9 mouse cellular contexts compared by ENCODE assay signal in genomic region chr13:34635978-34636377, GRCm38 (mm10). TPM values are rescaled to one million over a fixed set of nuclear protein-coding genes. Genes with fewer than 3 reads are reported as not detected.
DNase-seq lines count a peak whose midpoint lies in the region; ATAC-seq and TF ChIP-seq lines count a peak whose summit lies in the region.
"Had no signal": no experiment of that assay in that cellular context is flagged by ENCODE, and none has a peak within 500 bp of the region (broad histone marks: within the 10 kb centered on the region; RNA-seq: fewer than 3 reads in every experiment).

No protein-coding gene starts in this region.

- H3K27me3 ChIP-seq in forebrain, embryonic 10.5 days (ENCODE audit: poor library complexity, severe bottlenecking) = no peaks in the 10 kb centered on the region
- no peaks in the 10 kb centered on the region for H3K27me3 ChIP-seq in hindbrain, embryonic 12.5 days
- no peaks in the 10 kb centered on the region for H3K27me3 ChIP-seq in small intestine, adult 2 months (ENCODE audit: control insufficient read depth, insufficient read depth, low read length)
- H3K27me3 ChIP-seq: limb, embryonic 12.5 days had no signal

- no peak overlapping the region for H3K27ac ChIP-seq in bone marrow, adult 2 months (ENCODE audit: control insufficient read depth, insufficient read depth, low read depth, low read length, poor library complexity)
- no peak overlapping the region for H3K27ac ChIP-seq in forebrain, embryonic 10.5 days
- no peak overlapping the region for H3K27ac ChIP-seq in hindbrain, embryonic 12.5 days
- H3K27ac ChIP-seq in small intestine, adult 2 months (ENCODE audit: insufficient read depth, low read depth, low read length) = no peak overlapping the region
- H3K27ac ChIP-seq: limb, embryonic 12.5 days had no signal

- peak; percentile 38 for DNase-seq in CD4-positive, CD25-positive, alpha-beta regulatory T cell, adult 2 months (ENCODE audit: low read depth, low spot score)
- peak; percentile 42 for DNase-seq in forebrain, embryonic 10.5 days (ENCODE audit: extremely low spot score, low spot score)
- peak; percentile 69 to 77 for DNase-seq in layer of hippocampus, postnatal 36 days
- peak; percentile 73 for DNase-seq in mesoderm, embryonic 11.5 days (ENCODE audit: low read depth, low spot score)

- no peaks in the 10 kb centered on the region for H3K4me1 ChIP-seq in bone marrow, adult 2 months (ENCODE audit: control insufficient read depth, insufficient read depth, low read length)
- no peaks in the 10 kb centered on the region for H3K4me1 ChIP-seq in forebrain, embryonic 10.5 days
- no peaks in the 10 kb centered on the region for H3K4me1 ChIP-seq in hindbrain, embryonic 12.5 days
- H3K4me1 ChIP-seq in small intestine, adult 2 months (ENCODE audit: control insufficient read depth, insufficient read depth, insufficient read length, low read length) = no peaks in the 10 kb centered on the region
- H3K4me1 ChIP-seq: limb, embryonic 12.5 days had no signal

- 32% methylated on average over 5 of the region's 5 CpGs for WGBS in bone marrow, adult 2 months
- 71% methylated on average over 5 of the region's 5 CpGs for WGBS in forebrain, embryonic 10.5 days
- WGBS in hindbrain, embryonic 12.5 days = 57% methylated on average over 5 of the region's 5 CpGs
- 37% methylated on average over 5 of the region's 5 CpGs for WGBS in small intestine, adult 2 months

- no peak for ATAC-seq in CD4-positive, CD25-positive, alpha-beta regulatory T cell, adult 4 months
- peak; percentile 50; the same call in 1 of the 2 replicates for ATAC-seq in hindbrain, embryonic 12.5 days (ENCODE audit: low FRiP score)

- no peak overlapping the region for H3K9ac ChIP-seq in hindbrain, embryonic 12.5 days
- H3K9ac ChIP-seq: limb, embryonic 12.5 days had no signal

- no peaks in the 10 kb centered on the region; the same call in 1 of the 2 replicates for H3K36me3 ChIP-seq in forebrain, embryonic 10.5 days (replicated peaks)
- no peaks in the 10 kb centered on the region for H3K36me3 ChIP-seq in hindbrain, embryonic 12.5 days
- peaks cover 15% of the 10 kb centered on the region for H3K36me3 ChIP-seq in small intestine, adult 2 months (ENCODE audit: control insufficient read depth, insufficient read depth, low read length)
- H3K36me3 ChIP-seq: limb, embryonic 12.5 days had no signal

- no peak overlapping the region for H3K4me3 ChIP-seq in bone marrow, adult 2 months (replicated peaks; ENCODE audit: control insufficient read depth, low read depth, low read length)
- H3K4me3 ChIP-seq in forebrain, embryonic 10.5 days = no peak overlapping the region
- no peak overlapping the region for H3K4me3 ChIP-seq in hindbrain, embryonic 12.5 days
- no peak overlapping the region for H3K4me3 ChIP-seq in small intestine, adult 2 months (ENCODE audit: low read depth, low read length)
- H3K4me3 ChIP-seq: limb, embryonic 12.5 days had no signal

- TF ChIP-seq CTCF in bone marrow, adult 2 months (IDR thresholded peaks at IDR 0.05; ENCODE audit: control insufficient read depth, insufficient read depth, low read length) = peak; percentile 35; the same call in 1 of the 2 replicates
- peak; percentile 63; the same call in 1 of the 2 replicates for TF ChIP-seq CTCF in small intestine, adult 2 months (IDR thresholded peaks at IDR 0.05; ENCODE audit: extremely low read depth, insufficient read length, insufficient replicate concordance, low read depth, low read length)

- no peak overlapping the region for H3K4me2 ChIP-seq in hindbrain, embryonic 12.5 days (replicated peaks)
- H3K4me2 ChIP-seq: limb, embryonic 12.5 days had no signal

- H3K9me3 ChIP-seq in forebrain, embryonic 10.5 days = no peaks in the 10 kb centered on the region
- no peaks in the 10 kb centered on the region for H3K9me3 ChIP-seq in hindbrain, embryonic 12.5 days (replicated peaks)
- H3K9me3 ChIP-seq: limb, embryonic 12.5 days had no signal

- no peak for TF ChIP-seq POLR2A in bone marrow, adult 2 months (IDR thresholded peaks at IDR 0.05; ENCODE audit: borderline replicate concordance, control insufficient read depth, low read depth, low read length)
- TF ChIP-seq POLR2A in small intestine, adult 2 months (IDR thresholded peaks at IDR 0.05; ENCODE audit: low read depth, low read length) = no peak

RNA-seq across cellular contexts. Expression of gene Pxdc1, which starts 17.3 kb away (rescaled TPM):
- under 1 TPM in 1 of 2 experiments, not detected in 1; 0.33 TPM for polyA plus RNA-seq in CD4-positive, CD25-positive, alpha-beta regulatory T cell, adult 4 months (2017; shearing (Covaris generic))
- polyA plus RNA-seq in bone marrow, adult 2 months (2011; ENCODE audit: insufficient read depth, insufficient read length, low replicate concordance, missing spikeins) = 0.86 and 5.0 TPM in 2 replicates
- 4.0 and 5.6 TPM in 2 replicates for polyA plus RNA-seq in forebrain, embryonic 10.5 days (2016; fragmentation: Nextera tagmentation; extraction: Ambion mirVana)
- polyA plus RNA-seq in hindbrain, embryonic 12.5 days (2016; fragmentation: Nextera tagmentation; extraction: Ambion mirVana) = 7.9 and 10.6 TPM in 2 replicates
- 10 to 100 TPM; 17.7 to 18.3 TPM for total RNA-seq in layer of hippocampus, postnatal 36 days (2021)
- polyA plus RNA-seq in small intestine, adult 2 months (2012; rRNA removed) = 55.0 and 119 TPM in 2 replicates
